Comparison of ENCODE assay signal across 25 mouse cellular contexts in the genomic region with DNA sequence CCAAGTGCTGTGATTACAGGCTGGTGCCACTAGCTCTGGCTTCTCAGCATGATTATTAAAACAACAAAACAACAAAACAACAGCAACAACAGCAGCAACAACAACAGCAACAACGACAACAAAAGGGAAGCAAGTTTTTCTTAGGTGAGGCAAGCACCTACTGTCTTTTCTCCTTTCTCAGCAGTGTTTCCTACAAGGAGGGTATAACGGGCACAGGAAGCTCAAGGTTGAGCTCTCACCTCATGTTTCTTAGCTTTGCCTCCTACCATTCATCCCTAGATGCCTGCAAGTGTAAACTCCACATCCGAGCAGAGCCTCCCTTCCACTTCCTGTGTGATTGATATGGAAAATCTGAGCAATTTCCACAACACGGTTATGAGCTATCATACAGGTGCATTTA.
"Had no signal": no experiment of that assay in that cellular context is flagged by ENCODE, and none has a peak within 500 bp of the region (broad histone marks: within the 10 kb centered on the region; RNA-seq: fewer than 3 reads in every experiment).

No protein-coding gene starts in this region.

- ATAC-seq: forebrain, embryonic 14.5 days; forebrain, embryonic 15.5 days; forebrain, embryonic 16.5 days had no signal

- H3K27ac ChIP-seq: embryonic facial prominence, embryonic 10.5 days; embryonic facial prominence, embryonic 12.5 days; embryonic facial prominence, embryonic 13.5 days; embryonic facial prominence, embryonic 15.5 days; forebrain, embryonic 10.5 days; forebrain, embryonic 12.5 days; forebrain, embryonic 15.5 days; gastrocnemius, adult 2 months; heart, adult 2 months had no signal

- H3K27me3 ChIP-seq: embryonic facial prominence, embryonic 12.5 days; embryonic facial prominence, embryonic 13.5 days; embryonic facial prominence, embryonic 15.5 days; forebrain, embryonic 12.5 days; forebrain, embryonic 15.5 days had no signal

- H3K36me3 ChIP-seq: embryonic facial prominence, embryonic 10.5 days; embryonic facial prominence, embryonic 12.5 days; embryonic facial prominence, embryonic 13.5 days; embryonic facial prominence, embryonic 15.5 days; forebrain, embryonic 10.5 days; forebrain, embryonic 12.5 days; forebrain, embryonic 15.5 days had no signal

- H3K4me2 ChIP-seq: embryonic facial prominence, embryonic 12.5 days; embryonic facial prominence, embryonic 13.5 days; embryonic facial prominence, embryonic 15.5 days; forebrain, embryonic 12.5 days; forebrain, embryonic 15.5 days had no signal

- H3K4me3 ChIP-seq: embryonic facial prominence, embryonic 10.5 days; embryonic facial prominence, embryonic 12.5 days; embryonic facial prominence, embryonic 13.5 days; embryonic facial prominence, embryonic 15.5 days; erythroblast, embryonic 14.5 days; forebrain, embryonic 10.5 days; forebrain, embryonic 12.5 days; forebrain, embryonic 15.5 days; gastrocnemius, adult 2 months; heart, adult 2 months had no signal

- H3K9ac ChIP-seq: embryonic facial prominence, embryonic 12.5 days; embryonic facial prominence, embryonic 13.5 days; embryonic facial prominence, embryonic 15.5 days; forebrain, embryonic 12.5 days; forebrain, embryonic 15.5 days had no signal

- DNase-seq: cerebellum, adult 18-20 months; cerebellum, adult 2 months; cerebellum, adult 8-10 months; cerebellum, adult 9-10 months; cerebellum, adult 9-11 months; cerebellum, postnatal 36 days; embryo, embryonic 11 days; gastrocnemius, adult 2 months; gastrocnemius, postnatal 10 days; gastrocnemius, postnatal 14 days; gastrocnemius, postnatal 25 days; gastrocnemius, postnatal 36 days; heart, adult 11 months; heart, adult 18-20 months; heart, adult 2 months had no signal

- H3K9me3 ChIP-seq: embryonic facial prominence, embryonic 10.5 days; embryonic facial prominence, embryonic 12.5 days; embryonic facial prominence, embryonic 13.5 days; embryonic facial prominence, embryonic 15.5 days; forebrain, embryonic 10.5 days; forebrain, embryonic 12.5 days; forebrain, embryonic 15.5 days had no signal
